Mouse (Mus musculus) spleen, adult 2 months (tissue): ENCODE measurements at regions not wholly inside any gene's neighbourhood (a gene's known extent, or its start where the extent isn't known, plus 50 kb on each side); places are given as distances from the start of the nearest gene placed in this dataset.
A peak's percentile ranks its signal among the peaks of the same experiment; 100 is the strongest.

Experiments used
- DNase-seq, 2 experiments: peaks; one replicate each; pipeline versions ENCODE4 v3.0.0 to v3.0.0-alpha.2; 2012 to 2021; ENCODE audit warnings: low spot score in 2 of 2, low read depth in 1 of 2
- H3K27ac ChIP-seq: fragments of 200-500 bp; 2 replicates; pipeline ENCODE4 v1.5.1; 2012; ENCODE audit warnings: low read length, inconsistent platforms; ENCODE audit not compliant: insufficient read depth
- H3K27me3 ChIP-seq: fragments of 200-500 bp; 2 replicates; pipeline ENCODE4 v1.6.1; 2012; ENCODE audit warnings: mild to moderate bottlenecking, moderate library complexity, low read length, inconsistent platforms; ENCODE audit not compliant: control insufficient read depth, insufficient read depth
- H3K36me3 ChIP-seq: fragments of 200-500 bp; 2 replicates; pipeline ENCODE4 v1.6.1; 2012; ENCODE audit warnings: mild to moderate bottlenecking, low read length, inconsistent platforms; ENCODE audit not compliant: control insufficient read depth, insufficient read depth
- H3K4me1 ChIP-seq: fragments of 200-500 bp; 2 replicates; pipeline ENCODE4 v1.6.1; 2011; ENCODE audit warnings: inconsistent platforms; ENCODE audit not compliant: control insufficient read depth, insufficient read depth, insufficient read length
- H3K4me3 ChIP-seq: fragments of 200-500 bp; 2 replicates; pipeline ENCODE4 v1.5.1; 2011; ENCODE audit warnings: mild to moderate bottlenecking, inconsistent platforms; ENCODE audit not compliant: insufficient read depth, insufficient read length; ENCODE audit errors: extremely low read depth
- CTCF ChIP-seq: fragments of 200-500 bp; IDR thresholded peaks from 2 replicates; pipeline ENCODE4 v1.5.1; 2011; ENCODE audit warnings: mild to moderate bottlenecking, inconsistent platforms; ENCODE audit not compliant: insufficient read depth, insufficient read length, insufficient replicate concordance; ENCODE audit errors: extremely low read depth
- POLR2A ChIP-seq: fragments of 200-500 bp; IDR thresholded peaks from 2 replicates; pipeline ENCODE4 v1.6.1; 2011; ENCODE audit warnings: low read depth, low read length, inconsistent platforms
- WGBS: fragments of 180-500 bp; shearing (Covaris S2); methylation state at CpG from one replicate; pipeline ENCODE4 v1.1.7; 2018; 5-methylcytosine and 5-hydroxymethylcytosine counted together

GRCm38 (mm10) chrX:96019556-96019955, 62.8 kb upstream of the Las1l start:
- Histone ChIP-seq H3K27me3 (no peaks in the 10 kb centered on the region), H3K4me1 (no peaks in the 10 kb centered on the region), H3K36me3 (no peaks in the 10 kb centered on the region), H3K27ac (no peak overlapping the region), H3K4me3 (no peak overlapping the region)
- peak; percentile 52; the same call in 1 of the 2 replicates for TF ChIP-seq CTCF
- TF ChIP-seq POLR2A = no peak
- DNase-seq = peak; percentile 45 to 68
- 24% methylated on average over 2 of the region's 2 CpGs for WGBS

- TF ChIP-seq POLR2A (no peak), CTCF (no peak)
- Histone ChIP-seq H3K36me3 (no peaks in the 10 kb centered on the region), H3K4me1 (0 out of 2 replicates have a peak, but pooled peaks cover 1% of the 10 kb centered on the region), H3K27me3 (no peaks in the 10 kb centered on the region), H3K27ac (no peak overlapping the region), H3K4me3 (no peak overlapping the region)
- no peak for DNase-seq
- 61% methylated on average over 3 of the region's 3 CpGs for WGBS
Measured at GRCm38 (mm10) chrX:96020407-96020806, 63.6 kb upstream of the Las1l start.

- Histone ChIP-seq H3K4me3 (no peak overlapping the region), H3K36me3 (no peaks in the 10 kb centered on the region), H3K4me1 (peaks cover 7% of the 10 kb centered on the region; the same call in 1 of the 2 replicates), H3K27me3 (no peaks in the 10 kb centered on the region), H3K27ac (peak overlapping the region; percentile 73)
- 82% methylated on average over 3 of the region's 3 CpGs for WGBS
- DNase-seq = no peak
- TF ChIP-seq CTCF = no peak
- TF ChIP-seq POLR2A = no peak
Measured at GRCm38 (mm10) chrX:96025374-96025773, 68.6 kb upstream of the Las1l start.

- peak overlapping the region; percentile 80 for H3K27ac ChIP-seq
- 37% methylated on average over 5 of the region's 5 CpGs for WGBS
Measured at GRCm38 (mm10) chrX:96025876-96026275, 69.1 kb upstream of the Las1l start.

GRCm38 (mm10) chrX:96031591-96031990, 64.3 kb upstream of the Msn start:
- Histone ChIP-seq H3K4me3 (no peak overlapping the region), H3K27me3 (no peaks in the 10 kb centered on the region), H3K27ac (no peak overlapping the region), H3K36me3 (no peaks in the 10 kb centered on the region), H3K4me1 (no peaks in the 10 kb centered on the region)
- WGBS = 83% methylated on average over 5 of the region's 5 CpGs
- no peak for DNase-seq
- TF ChIP-seq POLR2A (no peak), CTCF (no peak)

More at GRCm38 (mm10) chrX:96025876-96026275, 69.1 kb upstream of the Las1l start:
- peaks cover 7% of the 10 kb centered on the region; the same call in 1 of the 2 replicates for H3K4me1 ChIP-seq
- H3K27me3 ChIP-seq = no peaks in the 10 kb centered on the region
- no peaks in the 10 kb centered on the region for H3K36me3 ChIP-seq
- DNase-seq = peak; percentile 14 to 37
- no peak for TF ChIP-seq POLR2A
- TF ChIP-seq CTCF = no peak
- no peak overlapping the region for H3K4me3 ChIP-seq

GRCm38 (mm10) chrX:96035307-96035706, 60.5 kb upstream of the Msn start:
- DNase-seq = no peak
- H3K27me3 ChIP-seq = no peaks in the 10 kb centered on the region

GRCm38 (mm10) chrX:96042193-96042592, 53.6 kb upstream of the Msn start:
- Histone ChIP-seq H3K27ac (no peak overlapping the region), H3K27me3 (no peaks in the 10 kb centered on the region), H3K36me3 (no peaks in the 10 kb centered on the region), H3K4me1 (no peaks in the 10 kb centered on the region), H3K4me3 (no peak overlapping the region)
- TF ChIP-seq POLR2A (no peak), CTCF (no peak)
- WGBS = 53% methylated on average over 3 of the region's 3 CpGs
- DNase-seq = no peak

More at GRCm38 (mm10) chrX:96035307-96035706, 60.5 kb upstream of the Msn start:
- Histone ChIP-seq H3K4me3 (no peak overlapping the region), H3K27ac (no peak overlapping the region), H3K36me3 (no peaks in the 10 kb centered on the region), H3K4me1 (no peaks in the 10 kb centered on the region)
- TF ChIP-seq POLR2A = no peak
- TF ChIP-seq CTCF = no peak
